Mouse (Mus musculus) adrenal gland, postnatal 14 days (tissue): ENCODE measurements around the gene Krtap5-1. TPM values are rescaled to one million over a fixed set of nuclear protein-coding genes. Genes with fewer than 3 reads are reported as not detected.
"Not testable (repeated sequence)": the region's sequence is repeated elsewhere in the genome, so short reads cannot be mapped to it uniquely, and the experiment has no call there.

Experiments
- DNase-seq: peaks from one replicate; pipeline ENCODE4 v3.0.0; 2021; ENCODE audit warnings: mixed read lengths
- long read RNA-seq, 2 experiments: library from polyadenylated mRNA; stranded (forward); transcript quantifications; one replicate each; pipeline ENCODE4 v2.0.0; 2021
- total RNA-seq: library from RNA; stranded (reverse); gene quantifications from 2 replicates; pipeline ENCODE4 v1.2.3, GENCODE M21; 2021

Gene Krtap5-1
- not detected in 2 replicates for total RNA-seq
- long read RNA-seq, experiment 1 = 0 reads
- long read RNA-seq, experiment 2 = 0 reads

DNA sequence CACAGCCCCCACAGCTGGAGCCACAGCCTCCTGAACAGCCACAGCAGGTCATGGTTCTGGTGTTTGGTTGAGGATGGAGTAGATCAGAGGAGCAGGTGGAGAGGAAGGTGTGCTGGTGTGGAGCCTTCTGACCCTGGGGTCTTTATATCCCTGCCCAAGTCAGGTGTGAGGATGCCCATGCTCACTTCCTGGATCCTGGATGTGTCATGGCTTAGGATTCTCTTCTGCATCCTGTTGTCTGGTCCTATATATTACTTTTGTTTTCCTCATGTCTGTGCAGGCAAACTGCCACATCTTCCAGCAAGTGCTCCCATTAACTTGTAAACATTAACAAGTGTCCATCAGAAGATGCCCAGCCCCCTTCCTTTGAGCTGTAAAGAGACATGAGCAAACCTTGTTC is at the start of gene Krtap5-1:
Gene Krtap5-1, minus strand, starts transcription at position 101 of the 400 bp plus-strand sequence.
- DNase-seq = not testable (repeated sequence)

- no peak for DNase-seq
Observed at GRCm38 (mm10) chr7:142342247-142342640, 45.3 kb upstream of the Krtap5-1 start.

DNA sequence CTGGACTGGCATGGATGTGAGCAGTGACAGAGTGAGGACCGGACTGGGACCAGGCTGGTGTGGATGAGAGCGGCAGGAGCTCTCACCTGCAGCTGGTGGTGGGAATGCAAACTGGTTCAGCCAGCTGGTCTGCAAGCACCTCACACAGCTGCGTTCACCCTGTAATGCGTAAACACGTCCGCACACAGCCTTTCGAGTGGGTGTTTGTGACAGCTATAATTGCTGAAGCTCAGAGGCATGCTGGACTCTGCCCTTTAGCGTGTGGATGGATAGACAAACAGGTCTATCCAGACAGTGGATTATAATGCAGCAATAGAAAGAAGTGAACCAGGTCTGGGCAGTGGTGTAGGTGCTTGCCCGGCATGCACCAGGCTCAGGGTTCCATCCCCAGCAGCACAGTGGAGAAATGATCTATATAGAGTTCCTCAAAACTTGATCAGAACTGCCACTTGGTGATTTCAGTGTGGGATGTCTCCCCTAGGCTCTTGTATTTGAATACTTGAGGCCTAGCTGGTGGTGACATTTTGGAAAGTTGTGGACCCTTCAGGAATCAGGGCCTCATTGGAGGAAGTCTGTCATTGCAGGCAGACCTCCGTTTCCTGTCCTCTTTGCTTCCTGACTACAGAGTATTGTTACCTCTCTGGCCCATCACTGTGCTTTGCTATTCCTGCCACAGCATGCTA is 44.8 kb upstream of the Krtap5-1 start:
- no peak for DNase-seq

GRCm38 (mm10) chr7:142340269-142340970 is 43.5 kb upstream of the Krtap5-1 start:
- DNase-seq = no peak

DNA sequence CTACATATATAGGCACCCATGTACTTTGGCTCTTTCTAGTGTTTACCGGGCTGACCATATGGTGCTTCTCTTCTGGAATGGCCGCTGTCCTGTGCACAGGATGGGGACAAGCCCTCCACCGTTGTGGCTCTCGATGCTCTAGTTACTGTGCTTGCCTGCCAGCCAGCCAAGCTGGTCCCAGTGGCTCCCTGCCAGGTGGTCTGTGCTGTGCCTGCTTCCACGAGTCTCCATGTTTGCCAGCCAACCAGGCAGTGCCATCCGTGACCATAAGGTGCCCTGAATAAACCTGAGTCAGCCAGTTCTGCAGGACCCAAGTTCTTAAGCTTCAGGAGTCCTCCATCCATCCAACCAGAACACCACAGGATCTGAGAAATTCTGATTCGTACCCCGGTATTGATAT is 38.2 kb upstream of the Krtap5-1 start:
- no peak for DNase-seq

DNA sequence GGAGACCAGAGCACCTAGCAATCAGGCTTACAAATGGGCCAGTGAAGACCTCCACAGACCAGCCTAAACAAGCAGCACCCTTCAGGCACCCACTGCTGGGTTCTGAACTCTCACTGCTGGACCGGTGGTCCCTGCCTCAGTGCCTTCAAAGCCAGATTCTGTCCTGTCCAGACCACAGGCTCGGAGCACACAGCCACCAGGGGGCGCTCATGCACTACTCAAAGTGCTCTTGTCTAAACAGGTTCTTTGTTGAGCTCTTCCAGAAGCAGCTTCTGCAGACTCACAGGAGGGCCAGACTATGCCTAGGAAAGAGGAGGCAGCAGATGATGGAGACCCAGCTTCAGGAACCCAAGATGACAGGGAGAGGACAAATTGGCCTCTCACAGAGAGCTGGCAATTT is 37.3 kb upstream of the Krtap5-1 start:
- DNase-seq = peak; percentile 93

GRCm38 (mm10) chr7:142332741-142333140 is 35.8 kb upstream of the Krtap5-1 start:
- DNase-seq = not testable (repeated sequence)

DNA sequence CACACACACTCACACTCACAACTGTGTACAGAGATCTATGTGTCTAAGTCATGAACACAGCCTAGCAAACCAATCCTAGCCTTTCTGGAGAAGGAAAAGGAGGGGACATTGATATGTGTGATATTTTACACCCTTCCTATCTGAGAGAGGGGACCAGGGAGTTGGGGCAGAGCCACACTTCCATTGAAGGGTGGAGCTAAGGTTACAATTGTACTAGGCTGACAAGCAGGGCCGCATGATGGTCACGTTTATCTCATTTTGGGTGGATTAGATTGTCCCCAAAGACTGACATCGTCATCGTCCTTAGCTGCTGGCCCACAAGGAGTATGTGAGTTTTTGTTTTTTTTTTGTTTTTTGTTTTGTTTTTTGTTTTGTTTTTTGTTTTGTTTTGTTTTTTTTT is 34.4 kb upstream of the Krtap5-1 start:
- DNase-seq = no peak

GRCm38 (mm10) chr7:142330271-142330724 is 33.4 kb upstream of the Krtap5-1 start:
- peak; percentile 62 for DNase-seq

DNA sequence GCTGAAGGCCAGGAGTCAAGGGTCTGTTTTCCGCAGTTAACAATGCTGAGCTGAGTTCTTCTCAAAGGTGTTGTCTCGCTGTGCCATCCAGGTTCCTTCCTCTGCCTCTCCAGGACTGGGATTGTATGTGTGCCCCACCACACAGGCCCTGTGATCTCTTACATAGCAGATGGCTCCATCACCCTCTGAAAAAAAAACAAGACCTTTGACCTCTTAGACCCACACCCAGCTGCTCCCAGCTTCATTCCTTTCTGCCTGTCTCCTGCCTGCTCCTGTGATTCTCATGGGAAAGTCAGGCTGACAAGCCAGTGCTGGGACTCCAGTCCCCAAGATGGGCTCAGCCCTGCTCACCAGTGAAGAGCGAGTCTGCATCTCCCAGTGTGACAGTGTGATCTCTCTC is 31.6 kb upstream of the Krtap5-1 start:
- DNase-seq = no peak

DNA sequence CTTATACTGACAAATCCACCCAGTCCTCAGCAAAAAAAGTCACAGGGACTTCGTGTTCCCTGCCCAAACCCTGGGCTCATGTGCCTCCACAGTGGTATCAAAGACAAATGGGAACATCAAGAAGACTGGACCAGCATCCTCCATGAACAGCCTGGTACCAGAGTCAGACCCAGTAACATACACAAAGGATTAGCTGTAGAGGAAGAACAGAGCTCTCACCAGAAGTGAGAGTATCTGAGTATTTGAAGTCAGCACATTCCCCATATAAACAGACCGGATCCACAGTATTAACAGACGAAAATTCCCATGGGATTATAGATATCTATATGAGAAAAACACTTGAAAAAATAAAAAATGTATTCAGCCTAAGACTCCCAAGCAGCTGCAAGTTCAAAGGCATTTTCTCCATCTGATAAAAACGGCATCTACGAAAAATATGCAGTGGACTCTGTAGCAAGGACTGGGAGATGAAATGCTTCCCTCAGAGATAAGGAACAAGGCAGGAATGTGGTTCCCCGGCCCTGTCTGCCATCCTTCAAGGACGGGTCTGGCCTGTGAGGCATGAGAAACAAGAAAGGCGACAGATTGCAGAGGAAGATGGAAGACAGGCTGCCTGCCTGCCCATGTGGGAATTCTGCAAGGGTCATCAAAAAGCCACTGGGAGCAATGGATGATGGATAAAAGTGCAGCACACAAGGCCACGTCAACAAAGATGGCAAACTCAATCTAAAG is 30.0 kb upstream of the Krtap5-1 start:
- DNase-seq = peak; percentile 57

DNA sequence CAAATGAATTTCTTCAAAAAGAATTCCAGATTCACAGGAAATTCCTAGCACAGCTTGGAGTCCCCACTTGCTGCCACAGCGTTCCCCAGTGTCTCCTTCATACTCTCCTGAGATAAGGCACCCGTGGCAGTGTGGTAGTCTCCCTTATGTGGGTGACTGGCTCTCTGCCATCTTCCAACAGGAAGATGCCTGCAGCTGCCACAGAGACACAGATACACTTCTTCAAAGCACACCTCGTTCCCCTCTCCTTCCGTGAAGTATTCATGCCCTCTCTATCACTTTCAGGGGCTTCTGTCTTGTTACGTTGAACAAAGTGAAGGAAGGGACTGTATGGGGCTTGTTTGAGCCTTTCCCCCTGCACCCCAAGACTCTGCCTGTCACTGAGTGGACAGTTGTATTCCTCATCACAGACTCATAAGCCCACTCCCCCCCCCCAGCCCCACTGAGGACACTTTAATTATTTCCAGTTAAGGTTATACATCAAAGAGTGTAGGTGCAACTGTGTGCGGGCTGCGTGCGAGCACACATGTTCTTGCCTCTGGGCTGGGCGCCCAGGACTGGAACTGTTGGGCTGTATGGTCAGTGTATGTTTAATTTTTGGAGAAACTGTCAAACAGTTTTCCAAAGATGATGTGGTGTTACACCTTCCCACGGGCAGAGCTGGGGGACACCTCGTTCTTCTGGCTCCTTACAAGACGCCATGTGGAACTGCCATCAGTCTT is 26.6 kb upstream of the Krtap5-1 start:
- DNase-seq = no peak

DNA sequence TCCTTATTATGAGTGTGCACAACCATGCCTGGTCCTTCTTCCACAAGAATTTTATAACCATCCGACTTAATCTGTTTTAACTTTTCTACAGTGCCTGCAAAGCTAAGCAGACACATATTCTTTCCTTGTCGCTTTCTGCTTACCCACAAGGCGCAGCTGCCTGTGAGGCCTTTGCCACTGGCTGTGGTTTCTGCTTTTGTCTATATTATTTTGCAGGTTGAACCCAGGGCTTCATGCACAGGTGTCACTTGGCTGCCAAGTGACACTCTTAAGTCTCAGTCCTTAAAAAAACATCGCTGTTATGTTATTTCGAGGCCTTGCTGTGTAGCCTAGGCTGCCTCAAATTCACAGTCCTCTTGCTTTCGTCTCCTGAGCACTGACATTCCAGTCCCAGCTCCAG is 25.7 kb upstream of the Krtap5-1 start:
- no peak for DNase-seq

DNA sequence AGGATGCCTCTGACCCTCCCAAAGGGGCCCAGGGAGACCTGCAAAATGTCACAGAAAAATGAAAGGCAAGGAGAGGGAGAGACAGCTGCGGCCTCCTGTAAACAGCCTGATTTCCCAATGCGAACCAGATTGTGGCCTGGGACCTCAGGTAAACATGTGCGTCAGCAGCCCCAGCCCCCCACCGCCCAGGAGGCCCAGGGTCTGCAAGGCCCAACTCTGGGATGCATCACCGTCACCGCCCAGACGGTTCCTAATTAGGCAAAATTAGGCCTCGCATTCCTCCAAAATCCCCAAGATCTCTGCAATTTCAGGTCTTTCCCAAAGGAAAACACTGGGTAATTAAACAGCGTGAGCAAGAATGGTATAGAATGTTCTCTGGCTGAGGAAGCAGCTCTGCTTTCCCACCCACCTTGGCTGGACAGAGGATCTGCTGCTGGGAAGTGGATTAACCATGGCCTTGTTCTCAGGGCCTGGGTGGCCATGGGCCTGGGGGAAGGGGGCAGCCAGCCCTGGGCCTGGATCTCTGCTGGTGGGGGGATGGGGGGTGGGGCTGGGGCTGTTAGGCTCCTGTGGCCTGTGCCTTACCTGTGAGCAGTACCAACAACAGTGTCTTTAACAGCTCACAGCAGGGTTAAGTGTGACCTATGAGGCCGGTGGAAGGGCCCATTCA is 24.9 kb upstream of the Krtap5-1 start:
- DNase-seq = not testable (repeated sequence)

- no peak for DNase-seq
Observed at GRCm38 (mm10) chr7:142320906-142321305, 24.0 kb upstream of the Krtap5-1 start.

GRCm38 (mm10) chr7:142319124-142319523 is 22.2 kb upstream of the Krtap5-1 start:
- no peak for DNase-seq

GRCm38 (mm10) chr7:142317216-142317615 is 20.3 kb upstream of the Krtap5-1 start:
- DNase-seq = no peak

- DNase-seq = peak; percentile 52
Observed at GRCm38 (mm10) chr7:142316558-142316957, 19.6 kb upstream of the Krtap5-1 start.

DNA sequence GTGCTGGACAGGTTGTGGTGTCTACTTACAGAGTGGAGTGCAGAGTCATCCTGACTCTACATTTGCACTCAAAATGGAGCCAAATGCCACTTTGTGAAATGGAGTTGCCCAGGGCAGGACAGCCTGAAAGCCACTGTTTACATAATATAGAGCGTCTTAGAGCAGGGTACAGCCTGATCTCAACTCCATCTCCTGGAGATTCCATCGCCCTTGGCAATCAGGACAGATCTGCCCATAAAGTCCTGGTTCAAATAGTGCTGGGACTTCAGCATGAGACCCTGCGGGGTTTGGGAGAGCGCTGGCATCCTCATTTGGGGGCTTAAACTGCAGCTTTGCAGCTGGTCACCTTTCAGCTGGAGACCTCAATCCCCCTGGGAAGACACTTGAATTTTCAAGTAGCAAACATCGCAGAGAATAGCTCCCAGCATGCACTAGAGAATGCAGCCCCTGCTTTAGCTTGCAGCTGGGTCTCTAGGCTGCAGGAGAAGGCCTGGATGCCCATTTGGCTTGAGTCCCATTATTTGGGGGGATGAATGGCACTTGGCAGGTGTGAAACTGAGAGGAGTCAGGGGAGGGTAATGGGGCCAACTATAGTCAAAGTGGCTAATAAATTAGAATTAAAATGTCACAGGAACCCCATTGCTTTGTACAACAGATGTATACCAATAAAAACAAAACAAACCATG is 17.8 kb upstream of the Krtap5-1 start:
- DNase-seq = no peak

DNA sequence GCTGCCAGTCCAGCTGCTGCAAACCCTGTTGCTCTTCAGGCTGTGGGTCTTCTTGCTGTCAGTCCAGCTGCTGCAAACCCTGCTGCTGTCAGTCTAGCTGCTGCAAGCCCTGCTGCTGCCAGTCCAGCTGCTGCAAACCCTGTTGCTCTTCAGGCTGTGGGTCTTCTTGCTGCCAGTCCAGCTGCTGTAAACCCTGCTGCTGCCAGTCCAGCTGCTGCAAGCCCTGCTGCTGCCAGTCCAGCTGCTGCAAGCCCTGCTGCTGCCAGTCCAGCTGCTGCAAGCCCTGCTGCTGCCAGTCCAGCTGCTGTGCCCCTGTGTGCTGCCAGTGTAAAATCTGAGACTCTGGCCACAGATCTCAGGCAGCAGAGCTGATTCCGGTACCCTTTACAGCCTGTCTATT is 7.0 kb upstream of the Krtap5-1 start:
- not testable (repeated sequence) for DNase-seq

- no peak for DNase-seq
Observed at GRCm38 (mm10) chr7:142303249-142303648, 6.3 kb upstream of the Krtap5-1 start, which contains the start of gene Krtap5-4. Krtap5-4 (plus strand) TSS chr7:142303549.
